Mouse (Mus musculus): Measurements from ENCODE around the gene Ldlr.
"Not testable (repeated sequence)": the region's sequence is repeated elsewhere in the genome, so short reads cannot be mapped to it uniquely, and the experiment has no call there.

- TF ChIP-seq EP300, CTCF (IDR thresholded peaks at IDR 0.05): not testable (repeated sequence)
Observed at GRCm38 (mm10) chr9:21786309-21786708, 63.0 kb downstream of the Ldlr start.

All from lung, postnatal 0 days (tissue).